Mouse (Mus musculus) natural killer cell, adult 2 months (primary cell): ENCODE measurements around the gene Cldn20.

Source experiments
- DNase-seq, 2 experiments: peaks; one replicate each; pipeline ENCODE4 v3.0.0; 2022; ENCODE audit warnings: low spot score in 2 of 2

Cldn20 gene

DNA sequence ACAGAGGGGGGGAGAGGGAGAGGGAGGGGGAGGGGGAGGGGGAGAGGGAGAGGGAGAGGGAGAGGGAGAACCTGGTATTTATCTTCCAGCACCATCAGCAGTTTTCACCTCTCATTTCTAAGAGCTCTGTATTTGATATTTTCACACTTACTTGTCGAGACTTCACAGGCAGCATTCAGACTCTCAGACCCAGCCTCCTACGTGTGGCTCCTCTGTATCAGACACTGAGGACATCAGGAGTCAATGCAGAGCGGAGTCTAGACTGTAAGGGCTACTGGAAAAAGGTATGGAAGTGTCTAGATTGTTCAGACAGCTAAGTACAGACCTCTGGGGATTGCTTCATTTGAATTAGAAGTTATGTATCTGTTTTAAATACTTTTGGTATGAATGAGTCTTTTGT, 2.8 kb upstream of the Cldn20 start:
- no peak for DNase-seq

DNA sequence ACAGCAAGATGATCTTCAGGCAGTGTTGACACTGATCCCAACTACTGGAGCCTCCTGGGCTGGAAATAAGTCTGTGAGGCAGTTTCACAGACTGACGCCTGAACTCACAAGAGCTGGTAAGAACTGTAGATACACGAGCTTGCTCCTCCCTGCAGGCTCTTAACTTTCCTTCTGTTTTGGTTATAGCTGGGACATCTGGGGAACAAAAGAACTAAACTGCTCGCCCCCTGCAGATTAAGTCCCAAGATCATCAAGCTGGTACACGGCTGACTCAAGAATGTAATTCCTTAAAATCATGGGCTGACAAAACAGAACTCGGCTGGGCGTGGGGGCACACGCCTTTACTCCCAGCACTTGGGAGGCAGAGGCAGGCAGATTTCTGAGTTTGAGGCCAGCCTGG, 1.8 kb upstream of the Cldn20 start:
- no peak for DNase-seq

DNA sequence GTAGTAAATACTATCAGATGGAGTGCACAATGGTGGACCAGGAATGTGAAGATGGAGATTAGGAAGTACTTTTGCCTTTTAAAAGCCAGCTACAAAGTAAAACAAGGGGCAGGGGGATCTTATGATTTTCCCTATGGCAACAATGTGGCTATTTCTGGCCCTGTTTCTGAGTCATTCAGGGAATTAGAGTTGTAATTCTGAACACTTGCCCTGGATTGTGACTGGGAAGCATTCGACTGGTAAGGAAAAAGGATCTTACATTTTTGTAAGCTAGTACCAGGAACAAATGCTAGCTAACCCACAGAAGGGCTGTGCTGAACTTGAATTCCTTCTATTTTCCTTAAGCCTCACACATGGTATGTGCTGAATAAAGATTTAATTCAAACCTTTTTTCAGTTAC, 713 bp upstream of the Cldn20 start:
- no peak for DNase-seq

DNA sequence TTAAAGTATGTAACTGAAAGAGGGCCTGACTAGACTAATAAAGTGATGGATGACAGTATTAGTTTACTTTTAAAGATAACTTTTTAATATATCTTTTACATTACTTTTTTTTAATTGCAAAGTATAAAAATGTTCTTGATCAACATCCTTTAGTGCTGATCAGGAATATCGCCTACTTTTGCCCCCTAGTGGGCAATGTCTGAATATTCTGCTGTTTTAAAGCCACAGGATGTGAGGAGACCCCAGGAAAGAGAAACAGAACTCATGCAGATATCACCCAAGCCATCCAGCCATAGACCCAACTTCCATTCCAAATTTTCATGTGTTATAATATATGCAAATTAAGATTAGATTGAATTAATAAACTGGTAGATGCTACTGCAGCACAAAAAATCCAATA, 1.1 kb downstream of the Cldn20 start:
- DNase-seq: peak in 1 of 2 experiments; percentile 5

DNA sequence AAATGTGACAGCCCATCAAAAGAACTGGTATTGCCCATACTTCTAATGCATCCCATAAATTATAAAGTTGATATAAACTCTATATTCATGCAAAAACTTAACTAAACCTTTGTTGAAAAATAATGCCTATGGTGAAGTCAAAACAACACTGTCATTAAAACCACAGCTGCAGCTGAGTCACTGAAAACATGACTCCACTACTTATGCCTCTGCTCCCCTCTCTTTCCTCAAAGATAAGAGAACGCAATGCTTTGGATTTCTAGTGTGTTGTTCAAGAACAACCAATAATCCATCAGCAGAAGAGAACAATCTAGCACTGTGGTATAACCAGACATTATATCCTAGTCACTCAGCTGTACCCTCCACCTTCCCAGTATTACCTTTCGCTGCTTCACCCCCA, 8.0 kb downstream of the Cldn20 start:
- DNase-seq: no peak

DNA sequence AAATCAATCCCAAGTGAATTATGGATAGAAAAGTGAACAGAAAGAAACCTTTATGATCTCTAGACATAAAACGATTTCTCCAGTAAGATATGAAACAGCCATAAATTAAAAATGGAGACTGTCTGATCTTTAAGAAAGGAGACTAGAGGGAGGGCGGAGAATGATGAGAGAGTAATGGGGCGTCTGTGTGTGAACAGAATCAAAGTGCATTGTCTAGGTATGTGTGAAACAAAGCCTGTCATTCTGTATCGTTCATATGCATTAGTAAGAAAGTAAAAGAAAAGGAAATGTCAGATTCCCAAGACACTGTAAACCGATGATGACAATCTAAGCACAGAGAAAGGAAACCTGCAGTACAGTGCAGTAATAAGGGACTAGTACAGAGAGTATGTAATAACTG, 8.7 kb downstream of the Cldn20 start:
- DNase-seq: no peak

DNA sequence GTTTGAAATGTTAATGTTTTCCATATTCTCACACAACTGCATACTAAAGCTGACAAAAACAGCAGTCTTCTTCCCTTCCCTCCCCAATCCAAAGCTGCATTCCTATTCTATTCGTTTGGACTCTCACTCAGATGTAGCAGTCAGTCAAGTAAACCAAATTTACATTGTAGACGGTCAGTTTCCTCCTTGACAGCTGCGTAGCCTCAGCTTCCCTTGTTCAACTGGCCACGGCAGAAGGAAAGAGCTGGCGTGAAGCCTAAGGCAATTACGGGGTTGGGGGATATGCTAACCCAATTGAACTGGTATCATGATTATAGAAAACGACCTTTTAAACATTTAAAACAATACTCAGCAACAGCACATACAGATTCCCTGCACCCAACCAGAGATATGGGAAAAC, 15.4 kb downstream of the Cldn20 start:
- no peak for DNase-seq

DNA sequence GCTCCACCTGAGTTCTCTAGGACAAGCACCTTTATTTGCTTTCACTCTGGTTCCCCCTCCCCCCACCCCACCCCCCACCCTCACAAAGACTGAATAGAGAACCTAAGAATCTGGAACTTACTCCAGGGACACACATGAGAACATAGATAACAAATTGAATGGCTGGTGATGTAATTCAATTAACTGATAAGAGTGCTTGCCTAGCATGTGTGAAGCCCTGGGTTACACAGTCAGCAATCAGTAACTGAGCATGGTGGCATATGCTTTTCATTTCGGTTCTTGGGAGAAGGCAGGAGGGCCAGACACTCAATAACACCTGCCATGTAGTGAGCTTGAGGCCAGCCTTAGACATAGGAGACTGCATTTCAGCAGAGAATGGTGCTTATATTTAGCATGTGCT, 23.9 kb downstream of the Cldn20 start:
- no peak for DNase-seq

DNA sequence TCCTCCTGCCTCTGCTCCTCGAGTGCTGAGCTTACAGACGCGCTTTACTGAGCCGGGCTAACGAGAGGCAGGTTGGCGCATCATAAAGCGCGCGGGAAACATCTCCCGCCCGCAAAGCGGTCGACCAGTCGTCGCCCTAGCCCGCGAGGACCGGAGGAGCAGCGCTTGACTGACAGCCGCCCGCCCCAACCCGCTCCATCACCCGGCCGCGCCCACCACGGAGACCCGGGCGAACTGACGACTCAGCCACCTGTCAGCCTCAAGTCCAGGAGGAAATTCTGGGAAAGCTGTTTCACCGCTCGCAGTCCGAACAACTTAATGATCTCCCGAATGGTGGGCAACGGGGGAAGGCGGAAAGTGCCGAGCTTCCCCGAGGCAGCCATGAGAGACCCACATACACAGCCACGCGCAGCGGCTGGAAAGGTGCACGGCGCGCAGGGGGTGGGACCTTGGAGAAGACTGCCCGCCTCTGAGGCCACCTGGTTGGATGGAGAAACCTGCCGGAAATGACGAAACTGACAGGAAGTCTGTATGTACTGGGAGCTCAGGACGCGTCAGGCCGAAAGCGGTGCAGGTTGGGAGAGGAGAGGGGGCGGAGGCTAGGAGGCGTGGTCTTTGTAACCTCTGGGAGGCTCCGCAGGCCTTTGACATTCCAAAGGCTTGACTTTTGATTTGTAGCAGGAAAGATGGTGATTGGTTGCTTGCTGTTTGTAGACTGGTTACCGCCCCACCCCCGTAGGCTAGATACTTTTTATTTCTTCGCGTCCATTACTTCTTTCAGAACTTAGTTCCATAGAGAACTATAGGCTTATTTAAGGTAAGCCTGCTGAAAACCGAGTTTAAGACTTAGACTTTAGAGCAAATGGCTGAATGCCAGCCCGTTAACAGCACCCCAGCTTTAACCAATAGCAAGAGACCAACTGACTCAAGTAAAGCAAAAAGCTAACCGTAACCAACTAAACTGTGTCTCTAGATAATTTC, 25.3 kb downstream of the Cldn20 start, which contains the start of gene Tfb1m:
TSS of gene Tfb1m (minus strand) at position 451 of the 981 bp plus-strand sequence.
- peak; percentile 96 for DNase-seq

DNA sequence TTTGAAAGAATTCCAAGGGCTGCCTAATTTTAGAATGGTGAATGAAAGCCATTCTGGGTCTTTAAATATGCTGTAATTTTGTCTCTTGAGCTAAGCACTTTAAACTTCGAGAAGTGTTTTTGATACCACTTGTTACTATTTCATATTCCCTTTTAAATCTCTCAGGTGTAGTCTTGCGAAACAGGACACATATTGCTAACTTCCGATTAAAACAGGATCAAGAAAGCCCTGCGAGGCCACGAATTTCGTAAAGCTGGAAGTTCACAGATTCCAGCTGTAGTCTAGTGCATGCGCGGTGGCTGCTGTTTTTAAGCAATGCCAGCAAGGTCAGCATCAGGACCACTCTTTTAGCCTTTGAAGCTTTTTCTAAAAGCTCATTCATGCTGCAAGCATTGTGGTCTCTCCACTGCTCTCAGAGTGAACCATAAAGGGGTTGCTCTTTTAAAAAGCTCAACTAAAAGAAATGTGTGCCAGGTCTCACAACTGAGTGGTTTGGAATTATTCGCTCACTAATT, 26.1 kb downstream of the Cldn20 start:
- no peak for DNase-seq

DNA sequence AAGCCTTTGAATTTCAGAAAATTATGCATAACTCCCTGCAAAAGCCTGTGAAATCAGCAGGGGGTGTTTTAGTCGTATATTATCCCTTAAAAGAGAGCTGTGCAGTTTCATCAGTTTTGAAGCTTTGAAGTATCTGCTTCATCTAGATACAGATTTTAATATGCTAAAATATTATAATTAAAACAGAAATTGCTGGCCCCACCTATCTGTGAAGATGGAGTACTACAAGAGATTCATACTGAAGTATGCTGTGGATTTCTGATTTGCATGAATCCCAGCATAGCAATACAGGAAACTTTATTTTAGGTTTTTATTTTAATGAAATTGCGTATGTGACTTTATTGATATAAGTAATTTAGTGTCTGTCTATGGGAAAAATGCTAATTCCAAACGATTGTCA, 28.2 kb downstream of the Cldn20 start:
- no peak for DNase-seq

DNA sequence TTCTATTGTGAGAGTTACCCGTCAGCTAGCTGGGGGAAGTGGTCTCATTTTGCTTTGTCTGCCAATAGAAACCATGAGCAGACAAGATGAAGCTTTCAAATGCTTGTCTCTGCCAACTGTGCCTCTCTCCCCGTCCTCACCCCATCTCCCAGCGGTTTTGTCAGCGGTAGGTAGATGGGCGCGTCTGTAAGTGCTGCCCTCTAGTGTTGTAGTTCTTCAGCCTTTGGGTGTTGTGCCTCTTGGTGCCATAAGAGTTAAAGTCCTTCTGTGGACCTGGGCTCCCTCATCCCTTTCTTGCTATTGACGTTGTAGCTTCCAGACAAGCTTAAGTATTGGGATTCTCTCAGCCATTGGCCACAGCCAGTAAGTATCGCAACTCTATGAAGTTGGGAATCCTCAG, 30.1 kb downstream of the Cldn20 start:
- peak in 1 of 2 experiments; percentile 13 for DNase-seq

DNA sequence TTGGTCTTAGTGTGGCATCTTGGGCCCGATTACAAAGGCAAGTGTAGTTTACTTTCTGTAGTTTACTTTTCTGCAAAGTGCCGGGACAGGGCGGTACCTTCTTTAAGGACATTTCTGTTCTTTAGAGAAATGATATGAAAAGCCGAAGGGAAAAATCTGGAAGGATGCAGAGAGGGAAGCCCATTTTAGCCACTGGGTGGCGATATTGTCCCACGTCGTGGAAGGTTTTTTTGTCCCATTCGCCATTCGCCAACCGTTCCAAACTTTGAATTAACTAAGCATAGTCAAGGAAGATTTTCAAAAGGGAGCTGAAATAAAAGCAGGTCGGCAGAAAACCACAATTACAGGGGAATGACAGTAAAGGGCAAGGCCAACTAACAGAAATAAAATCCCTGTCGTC, 38.5 kb downstream of the Cldn20 start:
- DNase-seq: peak in 1 of 2 experiments; percentile 5
